Mouse (Mus musculus) brain, embryonic 18.5 days (tissue): ENCODE measurements at regions not wholly inside any gene's neighbourhood (a gene's known extent, or its start where the extent isn't known, plus 50 kb on each side); places are given as distances from the start of the nearest gene placed in this dataset.

Source experiments
- DNase-seq: peaks from one replicate; pipeline ENCODE4 v3.0.0-alpha.2; 2012; ENCODE audit warnings: low read depth, low spot score

DNA sequence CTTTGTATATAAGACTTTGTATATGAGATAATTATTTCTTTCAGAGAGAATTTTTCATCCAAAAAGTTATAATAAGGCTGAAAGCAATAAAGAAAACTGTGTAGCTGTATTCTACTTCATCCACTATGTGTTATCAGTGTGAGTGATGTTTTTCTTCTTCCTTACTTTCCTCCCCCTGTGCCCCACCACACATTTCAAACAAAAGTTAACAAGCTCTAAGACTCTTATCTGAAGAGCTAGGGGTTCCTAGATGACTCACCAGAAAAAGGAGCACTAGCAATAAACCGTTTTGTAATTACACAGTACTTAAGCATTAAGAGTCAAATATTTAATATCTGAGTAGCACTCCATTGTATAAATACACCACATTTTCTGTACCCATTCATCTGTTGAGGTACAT, 615.3 kb downstream of the Gm6377 start:
- DNase-seq = no peak

DNA sequence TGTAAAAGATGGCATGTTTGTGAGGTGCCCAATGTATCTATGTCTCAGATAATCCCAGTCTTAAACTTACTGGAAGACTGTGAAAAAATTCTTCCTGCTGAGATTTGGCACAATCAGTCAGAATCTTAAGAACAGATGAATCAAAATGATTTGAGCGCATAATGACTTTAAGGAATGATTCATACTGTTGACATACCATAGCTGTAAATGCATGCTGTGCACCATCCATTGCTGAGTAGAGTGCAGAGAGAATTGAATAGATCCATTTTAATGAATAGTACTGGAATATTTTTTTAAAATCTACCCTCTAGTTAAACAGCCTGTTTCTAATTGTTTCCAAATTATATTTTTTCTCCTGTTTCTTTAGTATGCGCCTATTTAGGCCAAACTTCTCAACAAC, 645.5 kb downstream of the Gm6377 start:
- no peak for DNase-seq

DNA sequence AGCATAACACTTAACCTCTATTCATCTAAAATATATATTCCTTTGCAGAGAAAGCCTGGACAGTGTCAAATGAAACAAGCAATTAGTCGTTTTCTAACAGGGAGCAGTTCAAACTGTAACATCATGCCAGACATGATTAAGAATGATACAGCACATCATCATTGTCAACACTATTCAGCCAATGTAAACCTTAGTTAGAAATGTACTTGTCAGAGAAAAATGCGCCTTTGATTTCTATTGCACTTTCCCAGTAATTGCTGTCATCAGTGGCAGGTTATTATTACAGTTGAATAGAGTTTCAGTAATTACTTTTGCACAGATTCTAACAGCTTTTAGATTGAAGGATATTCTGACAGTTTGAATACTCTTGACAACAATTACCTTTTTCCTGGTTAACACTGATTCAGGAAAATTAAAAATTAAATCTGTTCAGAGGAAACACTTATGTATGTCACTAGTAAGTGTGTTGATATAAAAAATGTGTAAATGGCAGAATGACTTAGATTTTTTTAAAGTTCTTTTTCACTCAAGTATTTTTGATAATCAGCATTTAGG, 648.6 kb downstream of the Gm6377 start:
- no peak for DNase-seq

DNA sequence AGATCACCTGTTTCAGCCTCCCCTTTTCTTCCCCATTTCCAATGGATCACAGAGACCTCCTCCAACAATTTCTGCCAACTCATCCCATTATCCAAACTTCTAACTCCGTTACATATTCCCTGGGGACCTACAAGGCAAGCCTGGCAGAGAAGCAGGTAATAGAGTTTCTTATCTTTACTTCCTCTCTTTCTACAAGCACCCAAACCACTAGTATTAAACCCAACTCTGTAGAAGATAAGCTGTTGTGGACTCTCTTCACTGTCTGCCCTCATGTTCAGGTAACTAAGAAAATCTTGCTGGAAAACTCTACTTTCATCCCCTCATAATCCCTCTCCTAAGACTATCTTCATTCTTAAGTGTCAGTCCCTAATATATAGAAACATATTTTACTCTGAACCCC, 689.0 kb downstream of the Gm6377 start:
- DNase-seq = no peak

DNA sequence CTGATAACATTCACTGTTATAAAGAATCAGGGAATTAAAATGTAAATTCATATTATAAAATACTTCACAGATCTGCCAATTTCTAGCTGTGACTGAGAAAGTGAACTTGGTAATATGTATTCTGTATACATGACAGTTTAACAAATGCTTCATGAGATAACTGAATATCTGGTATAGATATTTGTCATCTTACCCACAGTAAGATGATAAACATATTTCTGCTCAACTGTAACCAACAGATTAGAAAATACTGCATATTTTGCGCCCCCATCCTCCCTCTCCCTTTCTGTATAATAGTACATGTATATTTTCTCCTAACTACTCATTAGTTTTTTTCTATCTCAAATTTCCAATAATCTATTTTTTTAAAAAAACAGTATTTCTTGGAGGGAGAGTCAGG, 703.5 kb downstream of the Gm6377 start:
- DNase-seq = no peak

DNA sequence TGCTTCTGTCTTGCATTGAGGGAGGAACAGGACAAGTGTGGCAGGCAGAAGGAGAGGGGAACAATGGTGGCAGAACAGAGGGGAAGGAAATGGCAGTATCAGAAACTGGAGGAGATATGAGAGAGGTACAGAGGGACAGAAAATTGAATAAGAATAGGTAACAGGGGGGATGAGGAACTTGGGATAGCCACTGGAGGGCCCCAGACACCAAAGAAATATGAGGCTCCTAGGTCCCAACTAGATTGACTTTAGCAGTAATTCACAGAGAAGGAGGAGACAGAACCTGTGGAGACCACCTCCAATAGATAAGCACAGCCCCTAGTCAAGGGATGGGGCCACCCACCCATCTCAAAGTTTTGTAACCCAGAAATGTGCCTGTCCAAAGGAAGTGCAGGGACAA, 734.6 kb downstream of the Gm6377 start:
- DNase-seq = no peak

DNA sequence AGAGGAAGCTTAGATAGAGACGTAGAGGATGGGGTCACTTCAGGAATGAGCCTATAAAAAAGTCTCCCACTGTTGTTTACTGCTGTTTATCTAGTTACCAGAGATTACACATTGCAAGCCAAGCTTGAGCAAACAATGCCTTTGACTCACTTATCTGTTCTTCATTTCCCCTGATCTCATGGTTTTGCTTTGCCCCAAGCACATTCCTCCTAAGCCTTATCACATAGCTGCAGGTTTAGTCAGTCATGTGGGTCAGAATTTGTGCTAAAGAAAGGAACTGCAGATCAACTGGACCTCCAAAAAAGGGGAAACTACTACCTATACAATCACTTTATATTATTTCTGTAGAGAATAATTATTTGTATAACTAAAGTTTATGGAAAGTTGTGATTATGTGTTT, 758.0 kb downstream of the Gm6377 start:
- DNase-seq = no peak

DNA sequence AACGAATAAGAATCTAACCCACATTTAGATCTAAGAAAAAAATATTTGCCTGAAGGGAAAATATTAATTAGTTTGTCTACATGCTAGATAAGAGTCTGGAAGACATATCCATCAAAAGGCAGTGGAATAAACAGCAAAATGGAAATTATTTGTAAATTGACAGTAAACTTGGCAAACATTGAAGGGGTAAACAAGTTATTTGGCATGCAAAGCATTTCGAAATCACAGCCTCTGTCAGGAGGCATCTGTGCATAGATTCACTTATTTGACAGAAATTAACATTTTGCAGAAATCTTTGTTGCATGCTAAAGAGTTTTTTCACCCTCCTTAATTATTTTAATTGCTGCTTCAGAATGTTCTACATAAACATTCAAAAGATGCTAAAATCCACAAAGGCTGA, 773.3 kb downstream of the Gm6377 start:
- DNase-seq = peak; percentile 30

DNA sequence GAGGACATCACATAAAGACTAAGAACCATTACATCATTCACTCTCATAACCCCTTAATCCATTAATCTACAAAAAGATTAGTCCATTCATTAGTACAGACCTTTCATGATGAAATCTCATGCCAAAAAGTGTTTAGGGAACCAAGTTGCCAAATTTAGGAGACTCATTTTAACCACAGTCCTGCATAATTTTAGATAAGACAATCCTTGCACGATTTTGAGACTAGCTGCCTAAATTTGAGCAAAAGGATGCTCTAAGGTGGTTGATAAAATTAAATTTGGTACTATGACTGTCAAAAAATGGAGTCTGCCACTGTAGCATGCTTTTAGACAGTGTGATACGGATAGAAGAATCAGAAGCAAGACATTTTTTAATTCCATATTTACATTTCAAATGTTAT, 808.7 kb downstream of the Gm6377 start:
- no peak for DNase-seq
